Mouse (Mus musculus) midbrain, embryonic 14.5 days (tissue): ENCODE results near the gene Srsf2. TPM values are rescaled to one million over a fixed set of nuclear protein-coding genes. Genes with fewer than 3 reads are reported as not detected.

Source experiments
- ATAC-seq: fragments of 200-750 bp; cut with Nextera tagmentation; 2 replicates; pipeline ENCODE4 v1.8.0; 2017; ENCODE audit warnings: moderate number of reproducible peaks, moderate library complexity; ENCODE audit not compliant: low FRiP score, low TSS enrichment
- DNase-seq: peaks from one replicate; pipeline ENCODE4 v3.0.0-alpha.2; 2015
- H3K27ac ChIP-seq: fragments of 300-500 bp; sonication (generic); replicated peaks from 2 replicates; pipeline ENCODE4 v1.5.1; 2014; ENCODE audit warnings: mild to moderate bottlenecking, low read depth, low read length, moderate library complexity
- H3K27me3 ChIP-seq: fragments of 300-500 bp; sonication (generic); 2 replicates; pipeline ENCODE4 v1.6.1; 2014; ENCODE audit warnings: low read length, control low read depth, mixed read lengths; ENCODE audit not compliant: control insufficient read depth, insufficient read depth
- H3K36me3 ChIP-seq: fragments of 300-500 bp; sonication (generic); 2 replicates; pipeline ENCODE4 v1.6.1; 2014; ENCODE audit warnings: low read length, control low read depth; ENCODE audit not compliant: control insufficient read depth, insufficient read depth
- H3K4me1 ChIP-seq: fragments of 300-500 bp; sonication (generic); 2 replicates; pipeline ENCODE4 v1.6.1; 2014; ENCODE audit warnings: mild to moderate bottlenecking, antibody characterized with exemption, low read length, control low read depth; ENCODE audit not compliant: control insufficient read depth, insufficient read depth
- H3K4me2 ChIP-seq: fragments of 300-500 bp; sonication (generic); 2 replicates; pipeline ENCODE4 v1.6.1; 2014; ENCODE audit warnings: mild to moderate bottlenecking, low read length, moderate library complexity
- H3K4me3 ChIP-seq: fragments of 300-500 bp; sonication (generic); replicated peaks from 2 replicates; pipeline ENCODE4 v1.5.1; 2014; ENCODE audit warnings: low read depth, low read length
- H3K9ac ChIP-seq: fragments of 300-500 bp; sonication (generic); replicated peaks from 2 replicates; pipeline ENCODE4 v1.6.1; 2014; ENCODE audit warnings: mild to moderate bottlenecking, low read length, moderate library complexity
- H3K9me3 ChIP-seq: fragments of 300-500 bp; sonication (generic); 2 replicates; pipeline ENCODE4 v1.6.1; 2016; ENCODE audit warnings: low read length, control low read depth, mixed read lengths; ENCODE audit not compliant: control insufficient read depth
- WGBS: fragments of 180-500 bp; shearing (Covaris S2); extraction: QIAGEN DNeasy Blood & Tissue Kit; methylation state at CpG from one replicate; pipeline ENCODE4 v1.1.7; 2014; 5-methylcytosine and 5-hydroxymethylcytosine counted together
- polyA plus RNA-seq: library from polyadenylated mRNA; unstranded; fragments of >200 nt; fragmentation: Nextera tagmentation; extraction: Ambion mirVana; gene quantifications from 2 replicates; pipeline ENCODE4 v1.2.1, GENCODE M21; 2014

The Srsf2 gene
- polyA plus RNA-seq, 1 experiment from 2014 or later, result 650 TPM

DNA sequence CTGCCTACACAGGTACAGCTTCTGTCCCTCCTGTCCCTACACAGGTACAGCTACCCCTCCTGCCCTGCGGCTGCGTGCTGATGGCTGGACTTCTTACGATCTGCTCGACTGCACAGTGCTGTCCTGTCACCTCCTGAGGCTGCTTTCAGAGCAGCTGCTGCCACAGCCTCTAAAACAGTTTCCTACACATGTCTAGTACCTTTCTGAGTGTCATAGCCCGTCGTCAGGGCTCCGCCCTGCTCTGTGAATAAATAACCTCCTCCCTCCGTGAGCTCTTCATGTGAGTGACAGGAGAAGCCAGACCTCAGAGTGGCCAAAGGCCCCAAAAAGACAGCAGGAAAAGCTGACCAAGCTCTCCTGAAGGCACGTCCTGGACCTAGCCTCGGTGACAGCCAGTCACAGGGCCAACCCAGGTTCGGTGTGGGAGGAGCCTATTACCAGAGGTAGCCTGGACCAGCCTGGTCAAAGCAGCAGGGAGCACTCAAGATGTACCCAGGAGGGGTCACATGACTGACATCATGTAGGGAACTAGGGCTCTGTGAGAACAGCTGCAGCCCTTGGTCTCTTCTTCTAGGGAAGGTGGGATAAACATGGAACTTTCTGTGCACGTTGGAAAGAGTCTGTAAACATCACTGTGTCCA lies 13.2 kb upstream of the Srsf2 start:
- no peak overlapping the region for H3K27ac ChIP-seq
- H3K4me2 ChIP-seq, result no peak overlapping the region
- no peaks in the 10 kb centered on the region for H3K4me1 ChIP-seq
- H3K9me3 ChIP-seq, result no peaks in the 10 kb centered on the region
- H3K4me3 ChIP-seq, result no peak overlapping the region
- DNase-seq (no peak), ATAC-seq (no peak)
- 79% methylated on average over 12 of the region's 12 CpGs for WGBS
- H3K27me3 ChIP-seq, result no peaks in the 10 kb centered on the region
- H3K9ac ChIP-seq, result no peak overlapping the region
- H3K36me3 ChIP-seq, result peaks cover 84% of the 10 kb centered on the region

- ATAC-seq, result no peak
Measured at GRCm38 (mm10) chr11:116864444-116864843, 11.6 kb upstream of the Srsf2 start.

DNA sequence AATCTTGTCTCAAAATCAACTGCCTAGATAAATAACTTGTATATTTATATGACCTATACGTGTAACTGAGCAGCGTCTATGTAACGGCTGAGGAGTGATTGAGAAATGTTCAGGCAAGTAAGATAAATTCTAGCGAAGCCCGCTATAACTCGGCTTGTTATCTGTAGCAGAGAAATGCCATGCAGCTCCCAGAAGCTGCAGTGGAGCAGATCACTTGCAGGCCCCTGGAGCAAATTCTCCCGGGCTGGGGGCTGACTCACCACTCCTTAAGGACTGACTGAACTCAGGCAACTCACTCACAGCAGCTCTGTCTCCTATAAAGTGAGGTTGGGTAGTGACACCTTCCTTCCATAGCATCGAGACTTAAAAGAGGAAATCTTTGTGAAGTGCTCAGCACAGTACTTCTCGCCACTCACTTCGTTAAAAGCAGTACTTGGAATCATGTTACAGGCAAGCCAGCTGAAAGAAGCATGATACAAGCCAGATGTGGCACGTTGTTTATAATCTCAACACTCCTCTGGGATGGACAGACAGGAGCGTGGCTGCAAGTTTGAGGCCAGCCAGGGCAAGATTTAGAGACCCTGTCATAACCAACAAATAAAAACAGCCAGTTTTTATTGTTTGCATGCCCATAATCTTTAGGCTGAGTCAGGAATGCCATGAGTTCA lies 4.4 kb upstream of the Srsf2 start:
- Histone ChIP-seq H3K4me1 (peaks cover 12% of the 10 kb centered on the region), H3K9ac (no peak overlapping the region), H3K27me3 (no peaks in the 10 kb centered on the region), H3K4me2 (no peak overlapping the region), H3K9me3 (no peaks in the 10 kb centered on the region), H3K27ac (no peak overlapping the region), H3K36me3 (peaks cover 39% of the 10 kb centered on the region), H3K4me3 (no peak overlapping the region)
- 89% methylated on average over 12 of the region's 12 CpGs for WGBS
- DNase-seq (no peak), ATAC-seq (no peak)

More at GRCm38 (mm10) chr11:116864444-116864843, 11.6 kb upstream of the Srsf2 start:
- H3K9me3 ChIP-seq, result no peaks in the 10 kb centered on the region
- H3K27me3 ChIP-seq, result no peaks in the 10 kb centered on the region
- H3K27ac ChIP-seq, result no peak overlapping the region
- DNase-seq, result no peak
- H3K36me3 ChIP-seq, result peaks cover 86% of the 10 kb centered on the region
- H3K4me2 ChIP-seq, result no peak overlapping the region
- H3K9ac ChIP-seq, result no peak overlapping the region
- H3K4me3 ChIP-seq, result no peak overlapping the region
- 90% methylated on average over 10 of the region's 10 CpGs for WGBS
- no peaks in the 10 kb centered on the region for H3K4me1 ChIP-seq

DNA sequence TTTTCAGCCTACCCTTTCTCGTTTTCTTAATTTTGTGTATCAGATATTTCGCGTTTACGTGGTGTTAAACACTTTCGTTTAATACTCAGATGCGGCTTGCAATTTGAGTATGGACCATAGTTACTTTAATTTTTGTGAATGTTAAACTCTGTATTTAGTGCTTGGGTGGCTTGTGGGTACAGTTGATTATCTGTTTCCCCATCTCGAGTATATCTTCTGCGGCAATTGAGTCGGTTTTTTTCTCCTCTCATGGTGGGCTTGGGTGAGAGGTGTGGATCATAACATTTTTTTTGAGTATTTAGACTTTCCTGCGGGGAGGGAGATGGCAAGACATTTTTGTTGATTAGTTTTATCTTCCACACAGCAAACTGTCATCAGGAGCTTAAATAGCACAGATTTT lies 1.4 kb upstream of the Srsf2 start:
- ATAC-seq, result no peak
- WGBS, result 53% methylated on average over 10 of the region's 10 CpGs
- Histone ChIP-seq H3K4me2 (peak overlapping the region; percentile 85), H3K9ac (peak overlapping the region; percentile 62; the same call in 1 of the 2 replicates), H3K27ac (peak overlapping the region; percentile 96; the same call in 1 of the 2 replicates), H3K9me3 (no peaks in the 10 kb centered on the region), H3K36me3 (peaks cover 33% of the 10 kb centered on the region), H3K4me3 (peak overlapping the region; percentile 96), H3K27me3 (no peaks in the 10 kb centered on the region), H3K4me1 (peaks cover 26% of the 10 kb centered on the region)
- no peak for DNase-seq

DNA sequence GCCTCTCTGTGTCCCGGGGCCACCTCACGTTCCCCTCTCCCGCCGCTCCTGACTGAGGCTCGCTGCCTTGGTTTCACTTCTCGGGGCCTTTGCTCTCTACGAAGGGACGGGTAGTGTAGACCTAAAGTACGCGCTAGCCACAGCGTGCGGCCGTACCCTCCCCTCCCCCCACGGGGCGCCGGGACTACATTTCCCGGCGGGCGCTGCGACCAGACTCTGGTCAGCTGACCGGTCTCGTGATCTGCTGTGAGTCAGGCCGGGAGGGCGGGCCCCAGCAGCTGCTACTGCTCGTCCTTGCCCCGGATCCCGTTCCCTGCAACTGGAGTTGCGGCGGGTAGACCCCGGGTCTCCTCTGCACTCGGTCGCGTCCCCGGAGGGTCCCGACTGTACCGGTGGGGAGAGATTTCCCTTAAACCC lies 626 bp upstream of the Srsf2 start:
- ATAC-seq (peak; percentile 90), DNase-seq (peak; percentile 98)
- H3K9ac ChIP-seq, result peak overlapping the region; percentile 62
- under 1% methylated on average over 36 of the region's 36 CpGs for WGBS
- peak overlapping the region; percentile 85 for H3K4me2 ChIP-seq
- H3K27ac ChIP-seq, result peak overlapping the region; percentile 96
- peak overlapping the region; percentile 96 for H3K4me3 ChIP-seq
- peaks cover 26% of the 10 kb centered on the region for H3K4me1 ChIP-seq
- H3K27me3 ChIP-seq, result no peaks in the 10 kb centered on the region
- no peaks in the 10 kb centered on the region for H3K9me3 ChIP-seq
- H3K36me3 ChIP-seq, result peaks cover 32% of the 10 kb centered on the region

DNA sequence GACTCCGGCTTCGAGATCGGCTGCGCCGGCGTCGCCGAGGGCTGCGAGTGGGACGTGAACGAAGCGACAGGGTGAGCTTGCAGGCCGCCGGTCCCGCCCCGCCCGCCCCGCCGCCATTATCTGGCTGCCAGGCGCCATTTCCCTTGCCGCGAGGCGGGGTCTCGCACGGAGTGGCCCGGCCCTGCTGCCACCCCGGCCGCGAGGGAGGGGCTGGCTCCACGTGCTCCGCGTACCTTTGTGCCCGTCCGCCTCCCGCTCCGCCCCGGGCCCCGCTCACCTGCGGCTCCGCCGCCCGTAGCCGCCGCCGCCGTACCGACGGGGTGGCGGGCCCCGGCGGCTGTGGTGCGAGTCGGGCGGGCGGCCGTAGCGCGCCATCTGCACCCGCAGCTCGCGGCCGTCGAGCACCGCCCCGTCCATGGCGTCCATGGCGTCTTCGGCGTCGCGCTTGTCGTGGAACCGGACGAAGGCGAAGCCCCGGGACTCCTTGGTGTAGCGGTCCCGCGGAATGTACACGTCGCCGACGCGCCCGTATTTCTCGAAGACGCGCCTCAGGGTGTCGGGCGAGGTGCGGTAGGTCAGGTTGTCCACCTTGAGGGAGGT lies 503 bp downstream of the Srsf2 start, which contains the start of gene Mfsd11:
Gene Mfsd11, plus strand, starts transcription at position 150 of the 600 bp plus-strand sequence.
- peaks cover 42% of the 10 kb centered on the region for H3K36me3 ChIP-seq
- peak; percentile 42 for ATAC-seq

DNA sequence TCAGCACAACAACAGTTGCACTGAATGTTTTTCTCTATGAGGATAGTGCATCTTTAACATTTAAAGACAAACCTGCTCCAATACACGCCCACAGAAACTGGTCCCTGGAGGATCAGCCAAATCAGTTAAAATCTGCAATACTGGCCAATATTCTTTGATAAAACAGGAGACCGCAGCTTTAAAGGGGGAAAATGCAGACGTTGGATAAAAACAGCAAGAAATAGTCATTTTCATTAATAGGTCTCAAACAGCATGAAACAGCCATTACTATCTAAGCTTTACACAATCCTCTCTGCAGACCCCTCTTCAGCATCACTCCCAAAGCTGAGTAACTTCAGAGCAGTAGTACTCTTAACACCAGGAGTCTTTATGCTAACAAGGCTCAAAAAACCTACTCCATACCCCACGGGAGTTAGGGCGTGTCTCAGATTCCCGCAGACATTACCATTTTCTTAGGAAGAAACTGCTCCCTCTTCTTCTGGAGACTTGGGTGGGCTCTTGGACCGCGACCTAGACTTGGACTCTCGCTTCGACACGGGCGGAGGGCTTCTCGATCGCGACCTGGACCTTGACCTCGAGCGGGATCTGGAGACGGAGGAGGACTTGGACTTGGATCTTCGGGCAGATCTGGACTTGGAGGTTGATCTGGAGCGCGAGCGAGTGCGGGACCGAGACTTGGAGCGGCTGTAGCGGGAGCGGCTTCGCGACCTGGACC lies 1.2 kb downstream of the Srsf2 start:
- H3K27me3 ChIP-seq, result no peaks in the 10 kb centered on the region
- H3K4me3 ChIP-seq, result peak overlapping the region; percentile 96
- H3K36me3 ChIP-seq, result peaks cover 46% of the 10 kb centered on the region
- peak overlapping the region; percentile 96 for H3K27ac ChIP-seq
- peak overlapping the region; percentile 85 for H3K4me2 ChIP-seq
- WGBS, result under 1% methylated on average over 29 of the region's 29 CpGs
- DNase-seq (peak; percentile 58), ATAC-seq (no peak)
- no peaks in the 10 kb centered on the region for H3K9me3 ChIP-seq
- peaks cover 26% of the 10 kb centered on the region for H3K4me1 ChIP-seq
- peak overlapping the region; percentile 93 for H3K9ac ChIP-seq

More for the DNA sequence above, 503 bp downstream of the Srsf2 start, which contains the start of gene Mfsd11:
- Histone ChIP-seq H3K9ac (peak within 1 kb of the TSS; percentile 93), H3K4me2 (peak within 1 kb of the TSS; percentile 85), H3K27ac (peak within 1 kb of the TSS; percentile 96), H3K4me3 (peak within 1 kb of the TSS; percentile 96), H3K4me1 (peaks cover 26% of the 10 kb centered on the region), H3K9me3 (no peaks in the 10 kb centered on the region), H3K27me3 (no peaks in the 10 kb centered on the region)
- DNase-seq, result peak; percentile 86
- under 1% methylated on average over 83 of the region's 91 CpGs for WGBS

GRCm38 (mm10) chr11:116850833-116851477 lies 1.9 kb downstream of the Srsf2 start:
- no peaks in the 10 kb centered on the region for H3K27me3 ChIP-seq
- H3K4me3 ChIP-seq, result peak overlapping the region; percentile 96
- H3K4me1 ChIP-seq, result peaks cover 26% of the 10 kb centered on the region
- DNase-seq (no peak), ATAC-seq (no peak)
- no peak overlapping the region for H3K27ac ChIP-seq
- H3K4me2 ChIP-seq, result peak overlapping the region; percentile 85
- WGBS, result 27% methylated on average over 6 of the region's 6 CpGs
- H3K36me3 ChIP-seq, result peaks cover 52% of the 10 kb centered on the region
- no peaks in the 10 kb centered on the region for H3K9me3 ChIP-seq
- peak overlapping the region; percentile 93 for H3K9ac ChIP-seq
